Mouse (Mus musculus): ENCODE measurements around the gene Lyve1. TPM values are rescaled to one million over a fixed set of nuclear protein-coding genes. Genes with fewer than 3 reads are reported as not detected.

Lyve1 gene
- polyA plus RNA-seq, 1 experiment from 2014 or later, result 8.1 TPM

DNA sequence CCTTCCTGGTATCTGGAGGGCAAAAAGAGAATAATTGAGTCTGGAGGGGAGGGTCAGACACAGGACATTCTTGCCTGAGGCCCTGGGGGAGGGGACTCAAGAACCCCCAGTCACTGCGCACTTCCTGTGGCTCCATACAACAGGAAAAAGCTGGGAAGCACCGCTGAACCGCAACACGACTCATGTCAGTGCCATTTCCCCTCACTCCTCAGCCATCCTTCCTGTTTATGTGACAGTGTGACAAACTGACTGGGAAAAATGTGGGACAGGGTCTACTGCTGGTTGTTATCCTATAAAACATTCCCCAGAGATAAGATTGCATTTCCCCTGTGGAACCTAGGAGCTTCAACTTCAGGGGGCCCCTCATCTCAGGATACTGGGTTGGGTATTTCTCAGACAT, 13.9 kb upstream of the Lyve1 start:
- H3K9ac ChIP-seq, result no peak overlapping the region
- H3K27me3 ChIP-seq, result no peaks in the 10 kb centered on the region
- H3K36me3 ChIP-seq, result no peaks in the 10 kb centered on the region
- no peak overlapping the region for H3K4me3 ChIP-seq
- no peak overlapping the region for H3K27ac ChIP-seq (replicated peaks)
- WGBS, result 87% methylated on average over 4 of the region's 4 CpGs
- no peaks in the 10 kb centered on the region for H3K9me3 ChIP-seq
- ATAC-seq (ENCODE audit: low read depth), result no peak
- H3K4me1 ChIP-seq (replicated peaks), result no peaks in the 10 kb centered on the region; the same call in 1 of the 2 replicates
- no peak overlapping the region for H3K4me2 ChIP-seq

DNA sequence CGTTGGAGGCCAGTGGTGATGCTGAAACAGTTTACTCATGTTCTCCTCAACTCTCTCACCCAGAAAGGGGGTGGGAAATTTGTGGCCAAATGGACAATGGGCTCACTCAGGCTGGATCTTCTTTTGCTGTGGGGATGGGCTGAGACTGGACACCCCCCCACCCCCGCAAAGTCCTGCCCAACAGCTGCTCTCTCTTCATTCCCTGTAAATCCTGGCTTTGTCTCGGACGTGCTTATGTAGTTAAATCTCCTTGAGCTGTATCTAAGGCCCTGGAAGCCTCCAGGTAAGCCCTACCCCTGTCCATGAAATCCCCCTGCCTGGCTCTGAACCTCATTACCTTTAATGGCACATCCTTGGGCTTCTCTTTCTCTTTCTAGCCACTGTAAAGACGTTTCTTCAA, 5.8 kb upstream of the Lyve1 start:
- no peak overlapping the region for H3K27ac ChIP-seq (replicated peaks)
- H3K9me3 ChIP-seq, result 0 out of 2 replicates have a peak, but pooled peaks cover 6% of the 10 kb centered on the region
- ATAC-seq (ENCODE audit: low read depth), result no peak
- no peak overlapping the region for H3K4me2 ChIP-seq
- 71% methylated on average over 5 of the region's 5 CpGs for WGBS
- no peak overlapping the region for H3K9ac ChIP-seq
- H3K27me3 ChIP-seq, result no peaks in the 10 kb centered on the region
- no peaks in the 10 kb centered on the region for H3K36me3 ChIP-seq
- no peak overlapping the region for H3K4me3 ChIP-seq
- H3K4me1 ChIP-seq (replicated peaks), result peaks cover 7% of the 10 kb centered on the region

GRCm38 (mm10) chr7:110867116-110867515, 4.1 kb upstream of the Lyve1 start:
- WGBS, result 93% methylated on average over 6 of the region's 6 CpGs
- H3K4me2 ChIP-seq, result no peak overlapping the region
- no peak overlapping the region for H3K27ac ChIP-seq (replicated peaks)
- no peak for ATAC-seq (ENCODE audit: low read depth)
- no peaks in the 10 kb centered on the region for H3K27me3 ChIP-seq
- peaks cover 13% of the 10 kb centered on the region for H3K4me1 ChIP-seq (replicated peaks)
- no peak overlapping the region for H3K9ac ChIP-seq
- H3K4me3 ChIP-seq, result no peak overlapping the region
- no peaks in the 10 kb centered on the region for H3K36me3 ChIP-seq
- H3K9me3 ChIP-seq, result 0 out of 2 replicates have a peak, but pooled peaks cover 6% of the 10 kb centered on the region

DNA sequence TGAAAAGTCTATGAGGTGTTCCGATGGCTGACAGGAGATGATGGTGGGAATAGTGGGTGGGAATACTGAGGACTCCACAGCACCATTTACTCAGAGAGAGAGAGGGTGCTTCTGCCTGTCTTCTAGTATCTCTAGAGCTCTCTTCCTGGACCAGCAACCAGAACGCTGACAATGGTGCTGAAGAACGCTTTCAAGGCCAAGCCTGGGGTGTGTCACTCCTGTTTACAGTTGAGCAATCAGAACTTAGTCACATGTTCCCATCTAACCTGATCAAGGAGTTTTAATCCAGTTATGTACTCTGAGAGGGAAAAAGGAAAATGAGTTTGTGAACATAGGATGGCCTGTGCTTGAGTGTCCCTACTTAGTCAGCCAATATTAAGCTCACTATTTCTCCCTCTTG, 3.0 kb upstream of the Lyve1 start:
- Histone ChIP-seq H3K9me3 (0 out of 2 replicates have a peak, but pooled peaks cover 6% of the 10 kb centered on the region), H3K4me1 (replicated peaks) (peaks cover 13% of the 10 kb centered on the region), H3K9ac (no peak overlapping the region), H3K4me2 (no peak overlapping the region), H3K4me3 (no peak overlapping the region), H3K36me3 (no peaks in the 10 kb centered on the region), H3K27me3 (no peaks in the 10 kb centered on the region), H3K27ac (replicated peaks) (no peak overlapping the region)
- WGBS, result 97% methylated on average over 3 of the region's 3 CpGs
- no peak for ATAC-seq (ENCODE audit: low read depth)

GRCm38 (mm10) chr7:110865570-110865969, 2.5 kb upstream of the Lyve1 start:
- Histone ChIP-seq H3K4me2 (no peak overlapping the region), H3K9me3 (0 out of 2 replicates have a peak, but pooled peaks cover 6% of the 10 kb centered on the region), H3K9ac (no peak overlapping the region), H3K4me3 (no peak overlapping the region), H3K27me3 (no peaks in the 10 kb centered on the region), H3K4me1 (replicated peaks) (peaks cover 13% of the 10 kb centered on the region), H3K27ac (replicated peaks) (no peak overlapping the region), H3K36me3 (no peaks in the 10 kb centered on the region)
- no peak for ATAC-seq (ENCODE audit: low read depth)
- 84% methylated on average over 6 of the region's 6 CpGs for WGBS

DNA sequence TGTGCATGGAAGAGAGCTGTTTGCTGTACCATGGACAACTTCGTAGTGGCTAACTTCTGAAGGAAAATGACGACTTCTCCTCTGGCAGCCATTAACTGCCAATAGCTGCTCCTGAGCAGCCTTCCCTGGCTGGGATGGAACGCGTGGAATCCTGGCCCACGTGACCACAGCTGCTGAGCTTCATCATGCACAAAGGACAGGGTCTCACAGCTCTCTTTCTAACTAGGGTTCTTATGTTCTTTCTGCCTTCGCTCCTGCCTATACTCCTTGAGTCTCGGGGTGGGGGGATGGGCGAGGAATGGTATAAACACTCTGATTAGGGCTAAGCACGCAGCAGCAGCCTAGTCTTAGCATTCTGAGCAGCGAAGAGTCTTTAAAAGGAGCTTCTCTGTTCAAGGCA, 2.0 kb upstream of the Lyve1 start:
- no peaks in the 10 kb centered on the region for H3K36me3 ChIP-seq
- H3K4me2 ChIP-seq, result no peak overlapping the region
- 51% methylated on average over 10 of the region's 10 CpGs for WGBS
- H3K9ac ChIP-seq, result no peak overlapping the region
- no peak overlapping the region for H3K27ac ChIP-seq (replicated peaks)
- 0 out of 2 replicates have a peak, but pooled peaks cover 6% of the 10 kb centered on the region for H3K9me3 ChIP-seq
- H3K4me1 ChIP-seq (replicated peaks), result peaks cover 13% of the 10 kb centered on the region
- H3K27me3 ChIP-seq, result no peaks in the 10 kb centered on the region
- 0 out of 2 replicates have a peak, but pooled peaks have one; percentile 36 for ATAC-seq (ENCODE audit: low read depth)
- no peak overlapping the region for H3K4me3 ChIP-seq

- Histone ChIP-seq H3K36me3 (no peaks in the 10 kb centered on the region), H3K27me3 (no peaks in the 10 kb centered on the region), H3K4me3 (no peak overlapping the region), H3K9ac (no peak overlapping the region), H3K4me2 (no peak overlapping the region), H3K4me1 (replicated peaks) (peaks cover 12% of the 10 kb centered on the region), H3K9me3 (no peaks in the 10 kb centered on the region), H3K27ac (replicated peaks) (no peak overlapping the region)
- ATAC-seq (ENCODE audit: low read depth), result no peak
- WGBS, result 77% methylated on average over 5 of the region's 5 CpGs
Measured at GRCm38 (mm10) chr7:110860129-110860528, 2.9 kb downstream of the Lyve1 start.

GRCm38 (mm10) chr7:110855604-110856003, 7.4 kb downstream of the Lyve1 start:
- Histone ChIP-seq H3K9ac (no peak overlapping the region), H3K27ac (replicated peaks) (no peak overlapping the region), H3K9me3 (no peaks in the 10 kb centered on the region), H3K36me3 (no peaks in the 10 kb centered on the region), H3K4me3 (no peak overlapping the region), H3K4me1 (replicated peaks) (peaks cover 6% of the 10 kb centered on the region; the same call in 1 of the 2 replicates), H3K27me3 (no peaks in the 10 kb centered on the region), H3K4me2 (no peak overlapping the region)
- no peak for ATAC-seq (ENCODE audit: low read depth)
- WGBS, result 95% methylated on average over 1 of the region's 1 CpGs

DNA sequence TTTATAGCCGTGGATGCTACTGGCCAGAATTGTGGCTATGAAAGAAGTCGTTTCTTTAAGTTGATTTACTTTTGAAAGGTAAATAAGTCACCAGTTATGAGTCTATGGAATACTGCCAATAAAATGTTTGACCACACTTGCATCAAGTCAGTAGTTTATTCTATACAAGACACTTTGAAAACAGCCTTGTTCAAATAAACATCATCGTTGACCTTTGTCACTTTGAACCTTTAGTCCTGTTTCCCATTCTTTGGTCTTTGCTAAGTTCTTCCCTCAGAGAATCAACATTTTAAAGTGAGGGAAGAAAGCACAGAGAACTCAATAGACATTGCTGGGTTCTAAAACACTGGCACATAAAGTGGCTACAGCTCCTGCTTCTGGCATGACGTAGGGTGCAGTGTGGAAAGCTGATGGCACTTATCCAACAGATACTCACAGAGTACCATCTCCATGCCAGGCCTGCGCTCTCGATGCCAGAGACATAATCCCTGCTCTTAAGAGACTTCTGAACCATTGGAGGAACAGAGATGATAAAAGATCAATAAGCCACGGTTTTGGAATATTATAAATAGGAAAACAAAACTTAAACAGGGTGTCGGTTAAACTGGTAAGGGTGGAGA, 8.0 kb downstream of the Lyve1 start:
- Histone ChIP-seq H3K36me3 (no peaks in the 10 kb centered on the region), H3K4me3 (no peak overlapping the region), H3K27ac (replicated peaks) (no peak overlapping the region), H3K27me3 (no peaks in the 10 kb centered on the region), H3K4me2 (no peak overlapping the region), H3K9ac (no peak overlapping the region), H3K4me1 (replicated peaks) (peaks cover 6% of the 10 kb centered on the region; the same call in 1 of the 2 replicates), H3K9me3 (no peaks in the 10 kb centered on the region)
- WGBS, result 77% methylated on average over 8 of the region's 8 CpGs
- no peak for ATAC-seq (ENCODE audit: low read depth)

GRCm38 (mm10) chr7:110854519-110854918, 8.5 kb downstream of the Lyve1 start:
- Histone ChIP-seq H3K4me2 (no peak overlapping the region), H3K27ac (replicated peaks) (no peak overlapping the region)
- WGBS, result 53% methylated on average over 3 of the region's 3 CpGs

GRCm38 (mm10) chr7:110853611-110854010, 9.4 kb downstream of the Lyve1 start:
- Histone ChIP-seq H3K36me3 (no peaks in the 10 kb centered on the region), H3K27ac (replicated peaks) (no peak overlapping the region), H3K4me2 (no peak overlapping the region), H3K27me3 (no peaks in the 10 kb centered on the region), H3K4me1 (replicated peaks) (peaks cover 6% of the 10 kb centered on the region; the same call in 1 of the 2 replicates), H3K9ac (no peak overlapping the region), H3K4me3 (no peak overlapping the region), H3K9me3 (no peaks in the 10 kb centered on the region)
- 75% methylated on average over 10 of the region's 10 CpGs for WGBS
- ATAC-seq (ENCODE audit: low read depth), result no peak

More at GRCm38 (mm10) chr7:110854519-110854918, 8.5 kb downstream of the Lyve1 start:
- no peaks in the 10 kb centered on the region for H3K36me3 ChIP-seq
- no peak overlapping the region for H3K4me3 ChIP-seq
- H3K9ac ChIP-seq, result no peak overlapping the region
- no peak for ATAC-seq (ENCODE audit: low read depth)
- no peaks in the 10 kb centered on the region for H3K27me3 ChIP-seq
- H3K4me1 ChIP-seq (replicated peaks), result peaks cover 6% of the 10 kb centered on the region; the same call in 1 of the 2 replicates
- H3K9me3 ChIP-seq, result no peaks in the 10 kb centered on the region

GRCm38 (mm10) chr7:110851541-110852203, 11.4 kb downstream of the Lyve1 start:
- H3K27ac ChIP-seq (replicated peaks), result no peak overlapping the region
- no peaks in the 10 kb centered on the region for H3K27me3 ChIP-seq
- H3K4me1 ChIP-seq (replicated peaks), result peaks cover 6% of the 10 kb centered on the region; the same call in 1 of the 2 replicates
- H3K4me3 ChIP-seq, result no peak overlapping the region
- H3K4me2 ChIP-seq, result no peak overlapping the region
- H3K9ac ChIP-seq, result no peak overlapping the region
- no peaks in the 10 kb centered on the region for H3K36me3 ChIP-seq
- WGBS, result 81% methylated on average over 7 of the region's 7 CpGs
- ATAC-seq (ENCODE audit: low read depth), result no peak
- H3K9me3 ChIP-seq, result no peaks in the 10 kb centered on the region
